Comparison of ENCODE assay signal across 20 mouse cellular contexts in the genomic region with DNA sequence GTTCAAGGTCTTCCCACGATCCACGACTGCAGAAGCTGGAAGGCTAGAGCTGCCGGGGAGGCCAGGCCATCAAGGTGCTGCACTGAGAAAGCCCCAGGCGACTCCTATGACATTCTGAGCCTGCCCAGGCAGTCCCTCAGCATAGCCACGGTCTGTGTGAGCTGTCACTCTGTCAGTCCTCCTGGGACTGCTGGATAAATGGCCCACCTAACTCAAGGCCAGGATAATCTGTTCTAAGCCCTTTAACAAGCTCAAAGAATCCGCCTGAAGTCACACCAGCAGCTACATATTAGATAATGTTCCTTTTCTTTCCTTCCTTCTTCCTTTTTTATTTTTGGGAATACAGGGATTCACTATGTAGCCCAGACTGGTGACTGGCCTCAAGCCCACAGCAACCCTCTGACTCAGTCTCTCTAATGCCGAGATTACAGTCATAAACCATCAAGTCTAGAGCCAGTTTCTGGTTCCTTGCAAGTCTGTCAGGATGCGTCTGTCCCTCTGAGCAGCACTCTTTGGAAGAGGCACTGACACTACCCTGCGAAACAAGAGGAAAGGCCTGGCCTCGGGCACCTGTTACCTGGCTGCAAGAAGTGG. TPM values are rescaled to one million over a fixed set of nuclear protein-coding genes. Genes with fewer than 3 reads are reported as not detected.
DNase-seq lines count a peak whose midpoint lies in the region; ATAC-seq and TF ChIP-seq lines count a peak whose summit lies in the region.
"Had no signal": no experiment of that assay in that cellular context is flagged by ENCODE, and none has a peak within 500 bp of the region (broad histone marks: within the 10 kb centered on the region; RNA-seq: fewer than 3 reads in every experiment).

No protein-coding gene starts in this region.

- no peak for TF ChIP-seq CTCF in lung, embryonic 14.5 days (IDR thresholded peaks at IDR 0.05; ENCODE audit: low read depth)
- no peak for TF ChIP-seq CTCF in thymus, adult 2 months (IDR thresholded peaks at IDR 0.05; ENCODE audit: borderline replicate concordance, control insufficient read depth, extremely low read depth, insufficient read depth, low read length, poor library complexity)

- no peak overlapping the region for H3ac ChIP-seq in myocyte (ENCODE audit: control insufficient read depth, insufficient read length)

- no peak for ATAC-seq in lung, embryonic 14.5 days (ENCODE audit: insufficient read depth)
- ATAC-seq in erythroblast, adult 5-6 weeks (replicated peaks; ENCODE audit: low FRiP score, poor library complexity, severe bottlenecking) = 0 out of 2 replicates have a peak, but pooled peaks have one; percentile 33
- ATAC-seq: forebrain, embryonic 16.5 days; intestine, embryonic 15.5 days; midbrain, embryonic 16.5 days had no signal

- 77% methylated on average over 10 of the region's 10 CpGs for WGBS in lung, embryonic 14.5 days
- WGBS in thymus, adult 2 months = 79% methylated on average over 10 of the region's 10 CpGs

- peak; percentile 36 for DNase-seq in adrenal gland, adult 2 months
- DNase-seq in adrenal gland, postnatal 14 days = no peak
- DNase-seq in lung, embryonic 14.5 days = no peak
- no peak for DNase-seq in lung, postnatal 10 days
- no peak for DNase-seq in thymus, adult 2 months
- DNase-seq in embryo, embryonic 11 days = no peak
- DNase-seq: cerebellum, adult 9-11 months; heart, adult 18-20 months; heart, postnatal 36 days; kidney, postnatal 36 days; layer of hippocampus, adult 9-11 months; right cerebral cortex, adult 18-20 months had no signal

- no peaks in the 10 kb centered on the region for H3K27me3 ChIP-seq in lung, embryonic 14.5 days (ENCODE audit: insufficient read depth, low read length)
- H3K27me3 ChIP-seq in myocyte (ENCODE audit: control insufficient read depth, insufficient read depth, insufficient read length) = no peaks in the 10 kb centered on the region
- H3K27me3 ChIP-seq in thymus, adult 2 months (ENCODE audit: control insufficient read depth, insufficient read depth, low read length) = no peaks in the 10 kb centered on the region
- H3K27me3 ChIP-seq: embryonic facial prominence, embryonic 13.5 days; hindbrain, embryonic 15.5 days; intestine, embryonic 15.5 days had no signal

- H3K36me3 ChIP-seq in lung, embryonic 14.5 days (ENCODE audit: insufficient read depth) = no peaks in the 10 kb centered on the region
- H3K36me3 ChIP-seq in myocyte (ENCODE audit: control insufficient read depth, insufficient read depth) = no peaks in the 10 kb centered on the region
- H3K36me3 ChIP-seq in thymus, adult 2 months (ENCODE audit: control insufficient read depth, insufficient read depth, low read length) = no peaks in the 10 kb centered on the region
- H3K36me3 ChIP-seq: intestine, embryonic 15.5 days had no signal

- H3K79me2 ChIP-seq in myocyte (ENCODE audit: control insufficient read depth, insufficient read depth) = no peaks in the 10 kb centered on the region

- no peak overlapping the region for H3K4me2 ChIP-seq in lung, embryonic 14.5 days
- H3K4me2 ChIP-seq in myocyte (ENCODE audit: low read depth) = peak overlapping the region; percentile 13
- H3K4me2 ChIP-seq: embryonic facial prominence, embryonic 13.5 days; hindbrain, embryonic 15.5 days; intestine, embryonic 15.5 days had no signal

- no peak overlapping the region for H3K4me3 ChIP-seq in lung, embryonic 14.5 days (ENCODE audit: low read depth, low read length)
- H3K4me3 ChIP-seq in myocyte = no peak overlapping the region
- no peak overlapping the region for H3K4me3 ChIP-seq in thymus, adult 2 months (ENCODE audit: control insufficient read depth, insufficient read depth, low read length)
- H3K4me3 ChIP-seq: embryonic facial prominence, embryonic 13.5 days; hindbrain, embryonic 15.5 days; intestine, embryonic 15.5 days had no signal

- H3K9me3 ChIP-seq in lung, embryonic 14.5 days (ENCODE audit: low read depth, low read length) = no peaks in the 10 kb centered on the region
- H3K9me3 ChIP-seq: embryonic facial prominence, embryonic 13.5 days; hindbrain, embryonic 15.5 days; intestine, embryonic 15.5 days had no signal

- no peak overlapping the region for H3K9ac ChIP-seq in lung, embryonic 14.5 days
- H3K9ac ChIP-seq: embryonic facial prominence, embryonic 13.5 days; hindbrain, embryonic 15.5 days; intestine, embryonic 15.5 days had no signal

- no peaks in the 10 kb centered on the region for H3K4me1 ChIP-seq in lung, embryonic 14.5 days (ENCODE audit: insufficient read depth)
- H3K4me1 ChIP-seq in thymus, adult 2 months (replicated peaks; ENCODE audit: control insufficient read depth, insufficient read depth, low read length) = peaks cover 12% of the 10 kb centered on the region

- TF ChIP-seq POLR2A in myocyte (IDR thresholded peaks at IDR 0.05; ENCODE audit: insufficient read length, low read depth) = no peak
- no peak for TF ChIP-seq POLR2A in thymus, adult 2 months (IDR thresholded peaks at IDR 0.05; ENCODE audit: control insufficient read depth, extremely low read depth, insufficient read depth, low read length, poor library complexity)

- peak overlapping the region; percentile 27; the same call in 1 of the 2 replicates for H3K27ac ChIP-seq in lung, embryonic 14.5 days (ENCODE audit: low read depth)
- H3K27ac ChIP-seq in thymus, adult 2 months (ENCODE audit: control insufficient read depth, insufficient read depth, low read length) = no peak overlapping the region
- H3K27ac ChIP-seq: embryonic facial prominence, embryonic 13.5 days; hindbrain, embryonic 15.5 days; intestine, embryonic 15.5 days; stomach, postnatal 0 days had no signal

TF ChIP-seq in myocyte, 11 proteins besides CTCF, POLR2A, EP300 and RAD21:
- TF ChIP-seq E2F4 (IDR thresholded peaks at IDR 0.05; ENCODE audit: insufficient read depth) = no peak
- no peak for TF ChIP-seq USF1 (IDR thresholded peaks at IDR 0.05; ENCODE audit: low read depth)

RNA-seq across cellular contexts. Expression of a gene that starts 15.4 kb away (rescaled TPM):
- total RNA-seq in adrenal gland, adult 2 months (2021) = 10 to 100 TPM; 54.0 to 55.5 TPM
- 14.0 and 15.8 TPM in 2 replicates for polyA plus RNA-seq in adrenal gland, adult 2 months (2012; rRNA removed)
- 40.4 and 44.8 TPM in 2 replicates for total RNA-seq in adrenal gland, postnatal 14 days (2021)
- polyA plus RNA-seq in lung, embryonic 14.5 days (2014; fragmentation: Nextera tagmentation; extraction: Ambion mirVana) = 10.9 and 11.3 TPM in 2 replicates
- total RNA-seq in erythroblast, adult 5-6 weeks (2015; ENCODE audit: low replicate concordance) = 8.6 and 10.0 TPM in 2 replicates
- 17.5 and 18.0 TPM in 2 replicates for total RNA-seq in erythroblast, adult 5-6 weeks (2017; ENCODE audit: low replicate concordance)
- polyA plus RNA-seq in myocyte (2012; fragmentation: generic; extraction: Trizol) = 7.0 TPM
- polyA plus RNA-seq in thymus, adult 2 months (2012; rRNA removed) = 13.2 and 13.7 TPM in 2 replicates
